Mouse (Mus musculus): ENCODE data around the gene Rere. TPM values are rescaled to one million over a fixed set of nuclear protein-coding genes. Genes with fewer than 3 reads are reported as not detected.

Gene Rere
- polyA plus RNA-seq, 1 experiment, result 61.3 TPM

DNA sequence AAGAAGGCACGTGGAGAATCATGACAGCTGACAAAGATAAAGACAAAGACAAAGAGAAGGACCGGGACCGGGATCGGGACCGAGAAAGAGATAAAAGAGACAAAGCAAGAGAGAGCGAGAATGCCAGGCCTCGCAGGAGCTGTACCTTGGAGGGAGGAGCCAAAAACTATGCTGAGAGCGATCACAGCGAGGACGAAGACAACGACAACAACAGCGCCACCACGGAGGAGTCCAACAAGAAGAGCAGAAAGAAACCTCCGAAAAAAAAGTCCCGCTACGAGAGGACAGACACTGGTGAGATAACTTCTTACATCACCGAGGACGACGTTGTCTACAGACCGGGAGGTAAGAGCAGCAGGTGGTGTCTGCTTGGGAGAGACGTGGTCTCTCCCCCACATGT lies 124.9 kb downstream of the Rere start:
- Histone ChIP-seq H3K4me1 (ENCODE audit: control insufficient read depth, insufficient read depth, low read length) (no peaks in the 10 kb centered on the region; the same call in 1 of the 2 replicates), H3K4me3 (replicated peaks; ENCODE audit: control insufficient read depth, low read depth, low read length) (no peak overlapping the region), H3K27ac (ENCODE audit: control insufficient read depth, insufficient read depth, low read depth, low read length, poor library complexity) (no peak overlapping the region)
- TF ChIP-seq POLR2A (IDR thresholded peaks at IDR 0.05; ENCODE audit: borderline replicate concordance, control insufficient read depth, low read depth, low read length), result no peak
- no peak for TF ChIP-seq CTCF (IDR thresholded peaks at IDR 0.05; ENCODE audit: control insufficient read depth, insufficient read depth, low read length)
- 85% methylated on average over 21 of the region's 21 CpGs for WGBS

DNA sequence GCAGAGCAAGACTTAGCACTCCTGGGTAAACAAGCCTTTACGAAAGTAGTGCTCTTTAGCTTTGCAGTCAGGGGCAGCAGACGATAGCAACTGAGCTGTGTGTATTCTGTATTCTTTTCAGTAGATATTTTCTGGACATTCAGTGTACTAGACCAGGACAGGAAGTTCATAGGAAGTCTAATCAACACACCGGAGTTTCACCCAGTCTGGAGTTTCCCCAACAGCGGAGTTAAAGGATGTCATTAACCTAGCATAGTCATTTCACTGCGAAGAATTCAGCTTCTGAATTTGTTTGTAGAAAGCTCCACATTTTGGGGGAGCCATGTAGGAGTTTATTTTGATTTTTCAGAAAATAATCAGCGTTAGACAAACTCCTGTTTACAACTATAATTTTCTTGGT lies 125.4 kb downstream of the Rere start:
- Histone ChIP-seq H3K4me3 (replicated peaks; ENCODE audit: control insufficient read depth, low read depth, low read length) (no peak overlapping the region), H3K4me1 (ENCODE audit: control insufficient read depth, insufficient read depth, low read length) (no peaks in the 10 kb centered on the region; the same call in 1 of the 2 replicates), H3K27ac (ENCODE audit: control insufficient read depth, insufficient read depth, low read depth, low read length, poor library complexity) (no peak overlapping the region)
- WGBS, result 82% methylated on average over 6 of the region's 6 CpGs
- TF ChIP-seq CTCF (IDR thresholded peaks at IDR 0.05; ENCODE audit: control insufficient read depth, insufficient read depth, low read length), result no peak
- TF ChIP-seq POLR2A (IDR thresholded peaks at IDR 0.05; ENCODE audit: borderline replicate concordance, control insufficient read depth, low read depth, low read length), result no peak

DNA sequence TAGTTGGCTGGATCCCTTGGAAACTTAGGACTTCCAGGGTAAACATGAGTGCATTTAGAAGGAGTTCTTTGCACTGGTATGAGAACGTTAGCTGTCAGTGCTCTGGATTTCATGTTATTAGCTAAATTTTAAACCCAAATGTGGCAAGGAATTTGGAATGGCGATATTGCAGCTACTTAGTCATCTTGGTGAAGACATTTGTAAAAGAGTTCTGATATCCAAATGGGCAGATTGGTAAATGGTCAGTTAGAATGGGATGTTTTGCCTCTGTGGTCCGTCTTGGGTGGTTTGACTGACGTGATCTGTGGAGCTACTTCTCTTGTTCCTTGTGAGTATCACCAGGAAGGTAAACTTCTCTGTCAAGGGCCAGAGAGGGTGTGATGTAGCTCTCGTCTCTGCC lies 132.8 kb downstream of the Rere start:
- no peak overlapping the region for H3K27ac ChIP-seq (ENCODE audit: control insufficient read depth, insufficient read depth, low read depth, low read length, poor library complexity)

DNA sequence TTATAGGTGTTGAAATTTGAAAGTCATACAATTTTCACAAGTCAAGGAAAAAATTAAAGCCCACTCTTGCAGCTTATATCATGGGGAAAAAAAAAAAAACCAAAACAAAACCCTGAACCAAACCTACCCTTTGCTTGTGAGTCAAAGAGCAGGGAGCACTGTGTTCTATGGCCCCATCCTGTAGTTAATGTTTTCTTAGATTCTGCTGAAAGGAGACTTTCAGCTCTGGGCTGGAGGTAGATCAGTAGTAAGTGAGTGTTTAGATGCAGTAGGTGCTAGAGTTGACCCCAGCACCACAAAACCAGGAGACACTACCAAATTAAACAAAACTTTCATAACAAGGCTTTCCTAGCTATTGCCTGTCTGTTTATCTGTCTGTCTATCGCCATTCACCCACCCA lies 133.3 kb downstream of the Rere start:
- Histone ChIP-seq H3K4me3 (replicated peaks; ENCODE audit: control insufficient read depth, low read depth, low read length) (no peak overlapping the region), H3K4me1 (ENCODE audit: control insufficient read depth, insufficient read depth, low read length) (no peaks in the 10 kb centered on the region), H3K27ac (ENCODE audit: control insufficient read depth, insufficient read depth, low read depth, low read length, poor library complexity) (no peak overlapping the region)
- WGBS, result 84% methylated on average over 1 of the region's 1 CpGs
- TF ChIP-seq POLR2A (IDR thresholded peaks at IDR 0.05; ENCODE audit: borderline replicate concordance, control insufficient read depth, low read depth, low read length) (no peak), CTCF (IDR thresholded peaks at IDR 0.05; ENCODE audit: control insufficient read depth, insufficient read depth, low read length) (no peak)

More for the DNA sequence above, 132.8 kb downstream of the Rere start:
- TF ChIP-seq POLR2A (IDR thresholded peaks at IDR 0.05; ENCODE audit: borderline replicate concordance, control insufficient read depth, low read depth, low read length) (no peak), CTCF (IDR thresholded peaks at IDR 0.05; ENCODE audit: control insufficient read depth, insufficient read depth, low read length) (no peak)
- H3K4me3 ChIP-seq (replicated peaks; ENCODE audit: control insufficient read depth, low read depth, low read length), result no peak overlapping the region
- no peaks in the 10 kb centered on the region for H3K4me1 ChIP-seq (ENCODE audit: control insufficient read depth, insufficient read depth, low read length)
- WGBS, result 74% methylated on average over 5 of the region's 5 CpGs

DNA sequence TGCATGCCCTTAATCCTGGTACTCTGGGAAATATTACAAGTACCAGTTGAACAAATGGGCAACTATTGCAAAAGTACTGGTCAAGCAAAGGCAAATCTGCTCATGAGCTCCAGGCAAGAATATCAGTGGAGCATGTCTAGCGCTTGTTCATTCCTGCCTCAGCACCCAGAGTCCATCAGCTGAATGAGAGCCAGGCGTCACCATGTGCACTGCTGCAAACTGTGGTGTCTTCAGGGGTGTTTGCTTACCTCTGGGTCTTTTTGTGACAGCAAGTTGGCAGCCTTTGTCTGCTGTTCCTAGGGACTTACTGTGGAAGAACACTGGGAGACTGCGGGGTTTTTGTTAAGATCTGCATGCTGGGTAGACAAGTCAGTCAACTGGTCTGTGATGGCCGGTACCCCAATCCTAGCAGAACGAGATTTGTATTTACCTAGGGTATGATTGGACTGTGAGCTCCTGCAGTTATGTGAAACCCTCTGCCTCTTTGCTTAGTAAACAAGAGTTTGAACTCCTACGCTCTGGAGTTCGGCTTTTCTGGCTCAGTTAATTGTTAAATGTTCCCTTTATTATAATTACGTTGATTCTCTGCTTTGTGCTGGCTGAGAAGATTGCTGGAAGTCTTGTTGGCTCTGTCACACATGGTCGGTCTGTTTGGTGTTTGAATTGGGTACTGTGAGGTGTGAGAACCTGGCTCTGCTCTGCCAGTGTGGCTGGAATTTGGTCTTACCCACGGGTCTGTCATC lies 134.0 kb downstream of the Rere start:
- no peaks in the 10 kb centered on the region for H3K4me1 ChIP-seq (ENCODE audit: control insufficient read depth, insufficient read depth, low read length)
- TF ChIP-seq CTCF (IDR thresholded peaks at IDR 0.05; ENCODE audit: control insufficient read depth, insufficient read depth, low read length), result no peak
- H3K4me3 ChIP-seq (replicated peaks; ENCODE audit: control insufficient read depth, low read depth, low read length), result no peak overlapping the region
- WGBS, result 87% methylated on average over 10 of the region's 10 CpGs
- H3K27ac ChIP-seq (ENCODE audit: control insufficient read depth, insufficient read depth, low read depth, low read length, poor library complexity), result no peak overlapping the region

DNA sequence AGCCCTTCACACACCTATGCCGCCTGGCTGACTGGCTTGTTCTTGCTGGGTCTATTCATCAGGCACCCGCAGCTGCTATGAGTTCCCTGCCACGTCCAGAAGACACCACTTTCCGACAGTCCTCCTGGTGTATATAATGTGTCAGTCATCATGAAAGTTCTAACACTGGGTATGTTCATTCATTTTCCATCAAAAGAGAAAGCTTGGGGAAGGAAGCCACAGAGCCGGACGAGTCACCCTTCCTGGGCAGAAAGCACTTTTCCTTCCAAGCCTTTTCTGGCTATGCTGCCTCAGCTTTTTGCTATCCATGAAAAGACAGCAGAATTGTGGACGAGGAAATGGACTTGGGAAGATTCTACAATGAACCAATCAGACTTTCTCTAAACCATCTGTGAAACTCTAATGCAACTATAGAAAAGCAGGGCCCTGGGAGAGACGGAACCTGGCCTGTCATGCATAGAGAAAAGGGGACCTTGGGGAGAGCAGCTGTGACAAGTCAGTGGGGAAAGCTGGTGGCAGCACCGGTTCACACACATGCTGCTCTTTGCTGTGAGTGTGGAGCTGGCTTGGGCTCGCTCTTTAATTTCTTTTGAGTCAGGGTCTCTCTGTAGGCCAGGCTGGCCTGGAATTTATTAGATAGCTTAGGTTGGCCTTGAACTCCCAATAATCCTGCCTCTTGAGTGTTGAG lies 139.3 kb downstream of the Rere start:
- H3K4me1 ChIP-seq (ENCODE audit: control insufficient read depth, insufficient read depth, low read length), result no peaks in the 10 kb centered on the region; the same call in 1 of the 2 replicates
- TF ChIP-seq CTCF (IDR thresholded peaks at IDR 0.05; ENCODE audit: control insufficient read depth, insufficient read depth, low read length) (no peak), POLR2A (IDR thresholded peaks at IDR 0.05; ENCODE audit: borderline replicate concordance, control insufficient read depth, low read depth, low read length) (no peak)
- no peak overlapping the region for H3K4me3 ChIP-seq (replicated peaks; ENCODE audit: control insufficient read depth, low read depth, low read length)
- 85% methylated on average over 10 of the region's 10 CpGs for WGBS
- no peak overlapping the region for H3K27ac ChIP-seq (ENCODE audit: control insufficient read depth, insufficient read depth, low read depth, low read length, poor library complexity)

DNA sequence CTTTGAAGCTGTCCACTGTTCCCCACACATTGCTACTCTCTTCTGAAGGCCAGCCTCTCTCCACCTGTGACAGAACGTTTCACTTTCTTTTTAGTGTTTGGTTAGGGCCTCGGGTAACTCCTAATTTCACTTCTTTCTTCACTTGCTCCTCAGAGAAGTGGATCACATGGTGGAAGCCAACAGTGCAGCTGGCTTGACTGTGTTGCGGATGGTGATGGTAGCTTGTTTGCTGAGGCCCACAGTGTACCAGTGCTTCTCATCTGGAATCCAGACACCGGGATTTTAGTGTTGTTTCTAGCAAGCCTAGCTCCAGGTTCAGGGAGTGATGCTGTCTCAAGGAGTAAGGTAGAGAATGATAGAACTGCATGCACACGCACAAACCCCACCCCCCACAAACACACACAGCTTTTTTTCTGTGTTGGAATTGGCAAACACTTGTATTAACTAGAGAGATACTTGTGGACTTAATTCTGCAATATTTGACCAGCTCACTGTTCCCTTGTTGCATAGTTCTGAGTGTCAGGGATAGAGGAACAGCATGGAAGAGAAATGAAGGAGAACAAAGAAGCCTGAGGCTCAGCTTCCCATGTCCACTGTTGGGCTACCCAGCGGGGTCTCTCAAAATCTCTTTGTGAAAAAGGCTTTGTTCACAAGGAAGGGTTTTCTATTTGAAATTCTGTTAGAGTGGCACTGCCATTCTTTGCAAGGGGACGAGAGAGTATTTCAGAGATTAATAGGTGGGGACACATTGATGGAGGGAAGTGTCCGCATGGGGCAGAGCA lies 144.8 kb downstream of the Rere start:
- 67% methylated on average over 8 of the region's 8 CpGs for WGBS

DNA sequence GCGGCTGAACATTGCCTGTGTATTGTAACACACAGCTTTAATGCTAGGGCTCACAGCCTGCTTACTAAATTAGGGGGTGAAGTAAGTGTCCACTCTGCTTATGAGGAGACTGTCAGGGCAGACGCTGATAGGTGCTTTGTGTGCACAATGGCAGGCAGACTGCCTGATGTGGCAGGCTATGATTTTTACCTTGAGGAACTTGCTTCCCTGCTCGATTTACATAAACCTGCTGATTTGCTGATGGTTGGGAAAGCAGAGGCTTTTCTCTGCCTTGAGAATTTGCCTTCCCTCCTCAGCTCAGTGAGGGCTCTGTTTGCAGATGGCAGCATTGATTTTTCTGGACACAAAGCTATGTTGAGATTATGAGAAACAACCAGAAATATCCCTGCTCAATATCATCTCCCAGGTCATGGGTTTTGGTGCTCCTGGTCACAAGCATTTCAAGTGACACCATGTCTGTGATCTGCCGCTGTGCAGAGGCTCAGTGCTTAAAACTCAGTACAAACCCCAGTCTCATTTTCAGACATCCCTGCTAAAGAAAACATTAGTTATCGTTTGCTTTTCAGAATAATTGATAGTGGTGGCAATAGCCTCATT lies 145.5 kb downstream of the Rere start:
- H3K4me3 ChIP-seq (replicated peaks; ENCODE audit: control insufficient read depth, low read depth, low read length), result no peak overlapping the region
- H3K4me1 ChIP-seq (ENCODE audit: control insufficient read depth, insufficient read depth, low read length), result no peaks in the 10 kb centered on the region; the same call in 1 of the 2 replicates
- 73% methylated on average over 5 of the region's 5 CpGs for WGBS
- no peak overlapping the region for H3K27ac ChIP-seq (ENCODE audit: control insufficient read depth, insufficient read depth, low read depth, low read length, poor library complexity)
- no peak for TF ChIP-seq POLR2A (IDR thresholded peaks at IDR 0.05; ENCODE audit: borderline replicate concordance, control insufficient read depth, low read depth, low read length)

More for the DNA sequence above, 144.8 kb downstream of the Rere start:
- H3K4me1 ChIP-seq (ENCODE audit: control insufficient read depth, insufficient read depth, low read length), result no peaks in the 10 kb centered on the region; the same call in 1 of the 2 replicates
- no peak overlapping the region for H3K4me3 ChIP-seq (replicated peaks; ENCODE audit: control insufficient read depth, low read depth, low read length)
- no peak overlapping the region for H3K27ac ChIP-seq (ENCODE audit: control insufficient read depth, insufficient read depth, low read depth, low read length, poor library complexity)
- no peak for TF ChIP-seq CTCF (IDR thresholded peaks at IDR 0.05; ENCODE audit: control insufficient read depth, insufficient read depth, low read length)
- TF ChIP-seq POLR2A (IDR thresholded peaks at IDR 0.05; ENCODE audit: borderline replicate concordance, control insufficient read depth, low read depth, low read length), result no peak

Measured in bone marrow, adult 2 months (tissue).